15 mouse cellular contexts compared by ENCODE assay signal in genomic region chr1:38478246-38478743, GRCm38 (mm10).
DNase-seq lines count a peak whose midpoint lies in the region; ATAC-seq and TF ChIP-seq lines count a peak whose summit lies in the region.
"Had no signal": no experiment of that assay in that cellular context is flagged by ENCODE, and none has a peak within 500 bp of the region (broad histone marks: within the 10 kb centered on the region; RNA-seq: fewer than 3 reads in every experiment).

No protein-coding gene starts in this region.

- H3K27ac ChIP-seq in forebrain, postnatal 0 days (ENCODE audit: low read depth, low read length) = no peak overlapping the region
- no peak overlapping the region for H3K27ac ChIP-seq in forebrain, embryonic 10.5 days
- H3K27ac ChIP-seq in liver, embryonic 14.5 days = no peak overlapping the region
- H3K27ac ChIP-seq: layer of hippocampus, adult 2 months; limb, embryonic 12.5 days had no signal

- 61% methylated on average over 9 of the region's 9 CpGs for WGBS in forebrain, postnatal 0 days
- 76% methylated on average over 9 of the region's 9 CpGs for WGBS in forebrain, embryonic 10.5 days
- 15% methylated on average over 9 of the region's 9 CpGs for WGBS in liver, embryonic 14.5 days (ENCODE audit: insufficient replicate concordance)

- H3K27me3 ChIP-seq in forebrain, postnatal 0 days (ENCODE audit: insufficient read depth, low read length) = no peaks in the 10 kb centered on the region
- no peaks in the 10 kb centered on the region for H3K27me3 ChIP-seq in forebrain, embryonic 10.5 days (ENCODE audit: poor library complexity, severe bottlenecking)
- H3K27me3 ChIP-seq in liver, embryonic 14.5 days (ENCODE audit: control insufficient read depth, insufficient read depth, low read length) = no peaks in the 10 kb centered on the region
- H3K27me3 ChIP-seq: limb, embryonic 12.5 days; Patski had no signal

- no peak overlapping the region for H3K4me2 ChIP-seq in forebrain, postnatal 0 days (ENCODE audit: low read depth)
- H3K4me2 ChIP-seq in liver, embryonic 14.5 days (ENCODE audit: low read depth) = no peak overlapping the region
- H3K4me2 ChIP-seq: limb, embryonic 12.5 days had no signal

- H3K4me3 ChIP-seq in forebrain, postnatal 0 days (ENCODE audit: low read depth, low read length) = no peak overlapping the region
- no peak overlapping the region for H3K4me3 ChIP-seq in forebrain, embryonic 10.5 days
- no peak overlapping the region for H3K4me3 ChIP-seq in liver, embryonic 14.5 days (ENCODE audit: insufficient read depth in 1 of 2, low read depth in 2 of 2, low read length in 2 of 2)
- H3K4me3 ChIP-seq: layer of hippocampus, adult 2 months; limb, embryonic 12.5 days had no signal

- no peak for DNase-seq in forebrain, postnatal 0 days
- no peak for DNase-seq in forebrain, embryonic 10.5 days (ENCODE audit: extremely low spot score, low spot score)
- peak; percentile 59 for DNase-seq in testis, postnatal 14 days (ENCODE audit: low spot score)
- DNase-seq in testis, postnatal 10 days (ENCODE audit: low spot score) = no peak
- peak in 1 of 3 experiments; percentile 20 for DNase-seq in liver, embryonic 14.5 days (ENCODE audit: low read depth in 3 of 3, low spot score in 3 of 3)
- no peak for DNase-seq in left cerebral cortex, adult 8-10 months (ENCODE audit: low spot score in 2 of 2)
- DNase-seq in thymus, postnatal 0 days (ENCODE audit: low spot score) = no peak
- no peak for DNase-seq in kidney, adult 18-20 months
- DNase-seq: cerebellum, postnatal 10 days; gastrocnemius, postnatal 25 days; thymus, postnatal 4 days had no signal

- H3K9me3 ChIP-seq in forebrain, postnatal 0 days (ENCODE audit: low read length) = no peaks in the 10 kb centered on the region
- no peaks in the 10 kb centered on the region for H3K9me3 ChIP-seq in forebrain, embryonic 10.5 days
- H3K9me3 ChIP-seq in liver, embryonic 14.5 days (ENCODE audit: control insufficient read depth, low read length) = no peaks in the 10 kb centered on the region
- H3K9me3 ChIP-seq: limb, embryonic 12.5 days had no signal

- ATAC-seq in forebrain, postnatal 0 days = peak; percentile 59
- peak; percentile 43; the same call in 1 of the 2 replicates for ATAC-seq in liver, embryonic 14.5 days (ENCODE audit: insufficient read depth)
- ATAC-seq: inflammation-experienced regulatory T-cells, adult 6 months; Patski had no signal

- 0 out of 2 replicates have a peak, but pooled peaks have one; percentile 37 for TF ChIP-seq EP300 in liver, embryonic 14.5 days (IDR thresholded peaks at IDR 0.05; ENCODE audit: low read depth)

- H3K4me1 ChIP-seq in forebrain, postnatal 0 days (ENCODE audit: insufficient read depth) = peaks cover 3% of the 10 kb centered on the region; the same call in 1 of the 2 replicates
- H3K4me1 ChIP-seq in forebrain, embryonic 10.5 days = peaks cover 7% of the 10 kb centered on the region
- H3K4me1 ChIP-seq in liver, embryonic 14.5 days (replicated peaks; ENCODE audit: control insufficient read depth in 2 of 2, insufficient read depth in 2 of 2, low read length in 1 of 2) = peaks cover 8 to 15% of the 10 kb centered on the region in 2 experiments

- TF ChIP-seq CTCF in forebrain, postnatal 0 days (IDR thresholded peaks at IDR 0.05; ENCODE audit: low read depth) = no peak
- TF ChIP-seq CTCF in liver, embryonic 14.5 days (IDR thresholded peaks at IDR 0.05; ENCODE audit: low read depth) = no peak

- H3K9ac ChIP-seq in forebrain, postnatal 0 days = no peak overlapping the region
- H3K9ac ChIP-seq in liver, embryonic 14.5 days (replicated peaks) = no peak overlapping the region
- H3K9ac ChIP-seq: limb, embryonic 12.5 days had no signal

- no peaks in the 10 kb centered on the region for H3K36me3 ChIP-seq in forebrain, postnatal 0 days (ENCODE audit: insufficient read depth)
- no peaks in the 10 kb centered on the region for H3K36me3 ChIP-seq in forebrain, embryonic 10.5 days (replicated peaks)
- H3K36me3 ChIP-seq in liver, embryonic 14.5 days (replicated peaks; ENCODE audit: control insufficient read depth, insufficient read depth, low read depth) = no peaks in the 10 kb centered on the region
